Mouse (Mus musculus) stomach, postnatal 0 days (tissue): Measurements from ENCODE around the gene Sirt1.

ENCODE experiments used
- CTCF ChIP-seq: IDR thresholded peaks from 2 replicates; pipeline ENCODE4 v1.5.1; 2016; ENCODE audit warnings: antibody characterized with exemption, low read depth, mild to moderate bottlenecking, moderate library complexity
- EP300 ChIP-seq: optimal IDR thresholded peaks from 2 replicates; pipeline ENCODE3; 2016; ENCODE audit warnings: antibody characterized with exemption

GRCm38 (mm10) chr10:63417061-63417460, 35.6 kb upstream of the Sirt1 start:
- TF ChIP-seq EP300 = no peak
- TF ChIP-seq CTCF = no peak
